Comparison of ENCODE assay signal across 8 mouse cellular contexts in genomic region chr11:70226602-70226890, GRCm38 (mm10). TPM values are rescaled to one million over a fixed set of nuclear protein-coding genes. Genes with fewer than 3 reads are reported as not detected.
DNase-seq lines count a peak whose midpoint lies in the region; ATAC-seq and TF ChIP-seq lines count a peak whose summit lies in the region.

No protein-coding gene starts in this region.

- 10% methylated on average over 18 of the region's 18 CpGs for WGBS in heart, embryonic 15.5 days
- WGBS in forebrain, embryonic 10.5 days = 3% methylated on average over 18 of the region's 18 CpGs
- 7% methylated on average over 18 of the region's 18 CpGs for WGBS in midbrain, postnatal 0 days

- peak overlapping the region; percentile 60 for H3K4me2 ChIP-seq in heart, embryonic 15.5 days
- H3K4me2 ChIP-seq in midbrain, postnatal 0 days (ENCODE audit: low read depth, low read length, poor library complexity, severe bottlenecking) = peak overlapping the region; percentile 55

- peaks cover 52% of the 10 kb centered on the region for H3K4me1 ChIP-seq in heart, embryonic 15.5 days (replicated peaks)
- peaks cover 57% of the 10 kb centered on the region for H3K4me1 ChIP-seq in forebrain, embryonic 10.5 days
- no peaks in the 10 kb centered on the region; the same call in 1 of the 2 replicates for H3K4me1 ChIP-seq in midbrain, postnatal 0 days (ENCODE audit: insufficient read depth, low read length)

- no peaks in the 10 kb centered on the region for H3K36me3 ChIP-seq in heart, embryonic 15.5 days
- H3K36me3 ChIP-seq in forebrain, embryonic 10.5 days (replicated peaks) = no peaks in the 10 kb centered on the region
- no peaks in the 10 kb centered on the region for H3K36me3 ChIP-seq in midbrain, postnatal 0 days (ENCODE audit: insufficient read depth, low read length)

- no peak for ATAC-seq in heart, embryonic 15.5 days (replicated peaks; ENCODE audit: insufficient number of reproducible peaks, insufficient read depth, low FRiP score, low read depth)
- ATAC-seq in midbrain, postnatal 0 days (ENCODE audit: low FRiP score) = no peak

- no peak for TF ChIP-seq CTCF in midbrain, postnatal 0 days (IDR thresholded peaks at IDR 0.05)

- peak overlapping the region; percentile 20 for H3K9ac ChIP-seq in heart, embryonic 15.5 days
- H3K9ac ChIP-seq in midbrain, postnatal 0 days (replicated peaks; ENCODE audit: low read length, poor library complexity, severe bottlenecking) = peak overlapping the region; percentile 34; the same call in 1 of the 2 replicates

- no peaks in the 10 kb centered on the region for H3K9me3 ChIP-seq in heart, embryonic 15.5 days (replicated peaks)
- H3K9me3 ChIP-seq in forebrain, embryonic 10.5 days = no peaks in the 10 kb centered on the region
- no peaks in the 10 kb centered on the region for H3K9me3 ChIP-seq in midbrain, postnatal 0 days (ENCODE audit: low read length)

- intact Hi-C loops in gastrocnemius, postnatal 36 days (cut with DNase I) = no loop called here

- peak overlapping the region; percentile 49 for H3K4me3 ChIP-seq in heart, embryonic 15.5 days
- peak overlapping the region; percentile 39 for H3K4me3 ChIP-seq in forebrain, embryonic 10.5 days
- peak overlapping the region; percentile 28 for H3K4me3 ChIP-seq in midbrain, postnatal 0 days (ENCODE audit: low read depth, low read length)

- peak overlapping the region; percentile 24 for H3K27ac ChIP-seq in heart, embryonic 15.5 days
- H3K27ac ChIP-seq in forebrain, embryonic 10.5 days = peak overlapping the region; percentile 35; the same call in 1 of the 2 replicates
- H3K27ac ChIP-seq in midbrain, postnatal 0 days (ENCODE audit: low read depth, low read length) = no peak overlapping the region

- peaks cover 60% of the 10 kb centered on the region for H3K27me3 ChIP-seq in heart, embryonic 15.5 days
- peaks cover 92% of the 10 kb centered on the region for H3K27me3 ChIP-seq in forebrain, embryonic 10.5 days (ENCODE audit: poor library complexity, severe bottlenecking)
- peaks cover 24% of the 10 kb centered on the region for H3K27me3 ChIP-seq in midbrain, postnatal 0 days (ENCODE audit: insufficient read depth, low read length)

- DNase-seq in heart, adult 9 months (ENCODE audit: low spot score in 2 of 2) = no peak
- no peak for DNase-seq in forebrain, embryonic 10.5 days (ENCODE audit: extremely low spot score, low spot score)
- DNase-seq in kidney, postnatal 14 days = peak; percentile 55
- DNase-seq in midbrain, postnatal 0 days (ENCODE audit: low spot score) = no peak
- DNase-seq in adrenal gland, postnatal 10 days = no peak
- DNase-seq in gastrocnemius, postnatal 25 days = no peak
- no peak for DNase-seq in gastrocnemius, postnatal 36 days

RNA-seq across cellular contexts. Expression of gene Bcl6b, which starts 3.1 kb away (rescaled TPM):
- 18.1 and 19.8 TPM in 2 replicates for polyA plus RNA-seq in heart, embryonic 15.5 days (2015; fragmentation: Nextera tagmentation; extraction: Ambion mirVana)
- 4.5 and 4.7 TPM in 2 replicates for polyA plus RNA-seq in forebrain, embryonic 10.5 days (2016; fragmentation: Nextera tagmentation; extraction: Ambion mirVana)
- 3.8 and 6.8 TPM in 2 replicates for total RNA-seq in midbrain, postnatal 0 days (2014; rRNA removed)
- 2.4 and 2.7 TPM in 2 replicates for polyA plus RNA-seq in midbrain, postnatal 0 days (2015; fragmentation: Nextera tagmentation; extraction: Ambion mirVana)
- total RNA-seq in adrenal gland, postnatal 10 days (2021) = 10 to 100 TPM; 27.1 to 31.1 TPM
- total RNA-seq in gastrocnemius, postnatal 25 days (2021) = 1 to 10 TPM; 4.1 to 6.2 TPM
- 1 to 10 TPM; 3.7 to 6.5 TPM for total RNA-seq in gastrocnemius, postnatal 36 days (2021)

RNA-seq across cellular contexts. Expression of gene Slc16a13, which starts 5.7 kb away (rescaled TPM):
- polyA plus RNA-seq in heart, embryonic 15.5 days (2015; fragmentation: Nextera tagmentation; extraction: Ambion mirVana) = 4.5 and 5.2 TPM in 2 replicates
- 14.6 and 16.1 TPM in 2 replicates for polyA plus RNA-seq in forebrain, embryonic 10.5 days (2016; fragmentation: Nextera tagmentation; extraction: Ambion mirVana)
- 9.9 and 26.1 TPM in 2 replicates for total RNA-seq in midbrain, postnatal 0 days (2014; rRNA removed)
- polyA plus RNA-seq in midbrain, postnatal 0 days (2015; fragmentation: Nextera tagmentation; extraction: Ambion mirVana) = 9.9 and 10.1 TPM in 2 replicates
- 1 to 10 TPM; 3.8 to 6.2 TPM for total RNA-seq in adrenal gland, postnatal 10 days (2021)
- total RNA-seq in gastrocnemius, postnatal 25 days (2021) = under 1 TPM; 0.10 to 0.88 TPM
- total RNA-seq in gastrocnemius, postnatal 36 days (2021) = under 1 TPM; 0.74 to 0.94 TPM

RNA-seq across cellular contexts. Expression of gene 0610010K14Rik, which starts 11.2 kb away (rescaled TPM):
- polyA plus RNA-seq in heart, embryonic 15.5 days (2015; fragmentation: Nextera tagmentation; extraction: Ambion mirVana) = 107 and 113 TPM in 2 replicates
- polyA plus RNA-seq in forebrain, embryonic 10.5 days (2016; fragmentation: Nextera tagmentation; extraction: Ambion mirVana) = 227 TPM in 2 replicates
- 43.0 and 76.9 TPM in 2 replicates for total RNA-seq in midbrain, postnatal 0 days (2014; rRNA removed)
- polyA plus RNA-seq in midbrain, postnatal 0 days (2015; fragmentation: Nextera tagmentation; extraction: Ambion mirVana) = 138 and 154 TPM in 2 replicates
- total RNA-seq in adrenal gland, postnatal 10 days (2021) = 10 to 100 TPM; 58.6 to 62.3 TPM
- total RNA-seq in gastrocnemius, postnatal 25 days (2021) = 10 to 100 TPM; 26.9 to 36.2 TPM
- 10 to 100 TPM; 29.3 to 31.9 TPM for total RNA-seq in gastrocnemius, postnatal 36 days (2021)

RNA-seq across cellular contexts. Expression of gene Gm21988, which starts 13.1 kb away (rescaled TPM):
- polyA plus RNA-seq in heart, embryonic 15.5 days (2015; fragmentation: Nextera tagmentation; extraction: Ambion mirVana) = 7.3 and 10.3 TPM in 2 replicates
- 7.9 and 10.1 TPM in 2 replicates for polyA plus RNA-seq in forebrain, embryonic 10.5 days (2016; fragmentation: Nextera tagmentation; extraction: Ambion mirVana)
- total RNA-seq in midbrain, postnatal 0 days (2014; rRNA removed) = 3.4 and 5.5 TPM in 2 replicates
- polyA plus RNA-seq in midbrain, postnatal 0 days (2015; fragmentation: Nextera tagmentation; extraction: Ambion mirVana) = 18.6 and 20.1 TPM in 2 replicates
- total RNA-seq in adrenal gland, postnatal 10 days (2021) = 1 to 10 TPM; 4.0 to 4.9 TPM
- total RNA-seq in gastrocnemius, postnatal 25 days (2021) = 1 to 10 TPM; 2.4 to 3.0 TPM
- total RNA-seq in gastrocnemius, postnatal 36 days (2021) = 1 to 10 TPM; 1.3 to 2.4 TPM

RNA-seq across cellular contexts. Expression of gene Rnasek, which starts 13.1 kb away (rescaled TPM):
- polyA plus RNA-seq in heart, embryonic 15.5 days (2015; fragmentation: Nextera tagmentation; extraction: Ambion mirVana) = 198 and 215 TPM in 2 replicates
- polyA plus RNA-seq in forebrain, embryonic 10.5 days (2016; fragmentation: Nextera tagmentation; extraction: Ambion mirVana) = 83.9 and 92.7 TPM in 2 replicates
- total RNA-seq in midbrain, postnatal 0 days (2014; rRNA removed) = 66.1 and 81.2 TPM in 2 replicates
- polyA plus RNA-seq in midbrain, postnatal 0 days (2015; fragmentation: Nextera tagmentation; extraction: Ambion mirVana) = 588 and 612 TPM in 2 replicates
- 100 to 1,000 TPM; 139 to 162 TPM for total RNA-seq in adrenal gland, postnatal 10 days (2021)
- total RNA-seq in gastrocnemius, postnatal 25 days (2021) = 100 to 1,000 TPM in 1 of 2 experiments, 10 to 100 TPM in 1; 96.1 to 126 TPM
- 100 to 1,000 TPM in 1 of 2 experiments, 10 to 100 TPM in 1; 94.6 to 110 TPM for total RNA-seq in gastrocnemius, postnatal 36 days (2021)
